Mouse (Mus musculus): ENCODE data around the gene Anapc1. TPM values are rescaled to one million over a fixed set of nuclear protein-coding genes. Genes with fewer than 3 reads are reported as not detected.
A peak's percentile ranks its signal among the peaks of the same experiment; 100 is the strongest.

The Anapc1 gene
- polyA plus RNA-seq, 1 experiment = 144 TPM

DNA sequence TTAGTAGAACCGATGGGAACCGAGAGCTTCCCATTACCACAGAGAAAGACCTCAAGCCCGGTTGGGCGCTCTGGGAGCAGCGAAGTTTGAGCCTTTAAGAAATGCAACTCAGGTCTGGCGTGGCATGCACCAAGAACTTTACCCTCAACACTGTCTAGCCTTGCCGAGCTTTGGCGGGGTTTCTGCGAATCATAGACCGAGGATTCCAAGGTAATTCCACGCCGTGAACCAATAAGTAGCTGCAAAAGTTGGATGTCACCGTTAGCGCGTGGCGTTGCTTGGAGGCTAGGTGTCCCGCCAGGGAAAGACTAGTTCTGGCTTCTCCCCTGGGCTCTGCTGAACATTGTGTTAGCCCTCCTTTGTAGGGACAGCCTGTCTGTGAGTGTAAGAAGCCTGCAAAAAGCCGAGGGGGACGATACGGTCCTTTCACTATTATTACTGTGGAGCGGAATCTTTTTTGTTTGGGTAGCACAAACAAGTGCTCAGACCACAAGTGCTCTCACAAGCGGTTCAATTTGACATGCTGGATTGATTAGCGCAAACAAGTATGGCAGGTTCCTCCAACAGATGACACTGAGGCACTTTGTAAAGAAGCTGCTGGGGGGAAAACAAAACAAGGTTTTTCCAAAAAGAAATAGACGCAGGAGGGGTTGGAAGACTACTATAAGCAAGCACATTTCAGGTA lies 12.2 kb upstream of the Anapc1 start:
- H3K27me3 ChIP-seq (ENCODE audit: control insufficient read depth, insufficient read depth, low read length, poor library complexity, severe bottlenecking) = no peaks in the 10 kb centered on the region
- peak overlapping the region; percentile 65 for H3K9ac ChIP-seq (ENCODE audit: low read depth, poor library complexity, severe bottlenecking)
- no peak overlapping the region for H3K27ac ChIP-seq (ENCODE audit: insufficient read depth, low read length)
- H3K9me3 ChIP-seq (replicated peaks; ENCODE audit: control insufficient read depth, insufficient read depth, low read length, poor library complexity, severe bottlenecking) = no peaks in the 10 kb centered on the region
- TF ChIP-seq POLR2A (IDR thresholded peaks at IDR 0.05; ENCODE audit: insufficient read depth, low read length) (no peak), CTCF (IDR thresholded peaks at IDR 0.05; ENCODE audit: low read depth, low read length) (no peak), EP300 (IDR thresholded peaks at IDR 0.05; ENCODE audit: insufficient read depth, low read depth, low read length) (no peak)
- no peaks in the 10 kb centered on the region for H3K4me1 ChIP-seq (ENCODE audit: control insufficient read depth, insufficient read depth, low read length)
- peak overlapping the region; percentile 83 for H3K4me3 ChIP-seq (ENCODE audit: low read depth, low read length)
- no peaks in the 10 kb centered on the region for H3K36me3 ChIP-seq (ENCODE audit: control insufficient read depth, insufficient read depth, low read length, poor library complexity, severe bottlenecking)

- peak within 1 kb of the TSS; percentile 83 for H3K4me3 ChIP-seq (ENCODE audit: low read depth, low read length)
- H3K27ac ChIP-seq (ENCODE audit: insufficient read depth, low read length) = no peak within 1 kb of the TSS
- H3K4me1 ChIP-seq (ENCODE audit: control insufficient read depth, insufficient read depth, low read length) = no peaks in the 10 kb centered on the region
- no peaks in the 10 kb centered on the region for H3K36me3 ChIP-seq (ENCODE audit: control insufficient read depth, insufficient read depth, low read length, poor library complexity, severe bottlenecking)
- TF ChIP-seq EP300 (IDR thresholded peaks at IDR 0.05; ENCODE audit: insufficient read depth, low read depth, low read length) (no peak), POLR2A (IDR thresholded peaks at IDR 0.05; ENCODE audit: insufficient read depth, low read length) (peak; percentile 19)
- H3K9me3 ChIP-seq (replicated peaks; ENCODE audit: control insufficient read depth, insufficient read depth, low read length, poor library complexity, severe bottlenecking) = no peaks in the 10 kb centered on the region
- H3K27me3 ChIP-seq (ENCODE audit: control insufficient read depth, insufficient read depth, low read length, poor library complexity, severe bottlenecking) = no peaks in the 10 kb centered on the region
- H3K9ac ChIP-seq (ENCODE audit: low read depth, poor library complexity, severe bottlenecking) = peak within 1 kb of the TSS; percentile 65
Observed at GRCm38 (mm10) chr2:128698693-128699181, 11.5 kb upstream of the Anapc1 start, which contains the start of gene Mertk. TSS of gene Mertk (plus strand) at chr2:128698956.

DNA sequence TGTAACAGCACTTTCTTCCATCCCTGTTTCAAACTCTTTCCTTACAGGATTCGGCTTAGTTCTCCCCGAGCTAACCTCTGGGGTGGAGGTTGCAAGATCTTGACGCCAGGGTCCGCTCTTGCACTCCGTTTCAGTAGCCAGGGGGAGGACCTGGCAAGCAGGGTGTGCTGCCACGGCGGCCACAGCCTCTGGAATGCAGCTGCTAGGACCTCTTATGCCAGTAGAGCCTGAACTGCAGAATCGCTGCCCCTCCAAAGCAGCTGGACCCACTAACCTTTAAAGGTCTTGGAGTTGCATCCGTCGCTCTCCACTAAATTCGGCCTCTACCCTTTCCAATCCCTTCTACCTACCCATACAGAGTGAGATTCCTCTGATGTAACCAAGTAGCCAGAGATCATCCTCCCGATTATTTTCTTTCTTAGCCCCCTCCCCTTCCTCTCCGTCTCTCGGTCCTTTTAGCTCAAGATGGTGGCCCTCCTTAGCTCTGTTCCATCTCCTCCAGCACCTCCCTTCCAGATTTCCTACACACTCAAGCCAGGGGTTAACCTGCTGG lies 11.0 kb upstream of the Anapc1 start:
- TF ChIP-seq EP300 (IDR thresholded peaks at IDR 0.05; ENCODE audit: insufficient read depth, low read depth, low read length) (no peak), POLR2A (IDR thresholded peaks at IDR 0.05; ENCODE audit: insufficient read depth, low read length) (no peak), CTCF (IDR thresholded peaks at IDR 0.05; ENCODE audit: low read depth, low read length) (peak; percentile 82)
- no peak overlapping the region for H3K27ac ChIP-seq (ENCODE audit: insufficient read depth, low read length)
- no peaks in the 10 kb centered on the region for H3K4me1 ChIP-seq (ENCODE audit: control insufficient read depth, insufficient read depth, low read length)
- no peaks in the 10 kb centered on the region for H3K27me3 ChIP-seq (ENCODE audit: control insufficient read depth, insufficient read depth, low read length, poor library complexity, severe bottlenecking)
- H3K9ac ChIP-seq (ENCODE audit: low read depth, poor library complexity, severe bottlenecking) = no peak overlapping the region
- H3K9me3 ChIP-seq (replicated peaks; ENCODE audit: control insufficient read depth, insufficient read depth, low read length, poor library complexity, severe bottlenecking) = no peaks in the 10 kb centered on the region
- H3K36me3 ChIP-seq (ENCODE audit: control insufficient read depth, insufficient read depth, low read length, poor library complexity, severe bottlenecking) = no peaks in the 10 kb centered on the region
- H3K4me3 ChIP-seq (ENCODE audit: low read depth, low read length) = peak overlapping the region; percentile 72

- H3K27ac ChIP-seq (ENCODE audit: insufficient read depth, low read length) = no peak overlapping the region
- H3K9ac ChIP-seq (ENCODE audit: low read depth, poor library complexity, severe bottlenecking) = no peak overlapping the region
- TF ChIP-seq CTCF (IDR thresholded peaks at IDR 0.05; ENCODE audit: low read depth, low read length) (no peak), EP300 (IDR thresholded peaks at IDR 0.05; ENCODE audit: insufficient read depth, low read depth, low read length) (no peak), POLR2A (IDR thresholded peaks at IDR 0.05; ENCODE audit: insufficient read depth, low read length) (no peak)
Observed at GRCm38 (mm10) chr2:128697566-128697965, 10.4 kb upstream of the Anapc1 start.

GRCm38 (mm10) chr2:128697047-128697446 lies 9.9 kb upstream of the Anapc1 start:
- H3K9ac ChIP-seq (ENCODE audit: low read depth, poor library complexity, severe bottlenecking) = no peak overlapping the region

More at GRCm38 (mm10) chr2:128697566-128697965, 10.4 kb upstream of the Anapc1 start:
- Histone ChIP-seq H3K9me3 (replicated peaks; ENCODE audit: control insufficient read depth, insufficient read depth, low read length, poor library complexity, severe bottlenecking) (no peaks in the 10 kb centered on the region), H3K36me3 (ENCODE audit: control insufficient read depth, insufficient read depth, low read length, poor library complexity, severe bottlenecking) (no peaks in the 10 kb centered on the region), H3K4me1 (ENCODE audit: control insufficient read depth, insufficient read depth, low read length) (no peaks in the 10 kb centered on the region), H3K4me3 (ENCODE audit: low read depth, low read length) (no peak overlapping the region), H3K27me3 (ENCODE audit: control insufficient read depth, insufficient read depth, low read length, poor library complexity, severe bottlenecking) (no peaks in the 10 kb centered on the region)

DNA sequence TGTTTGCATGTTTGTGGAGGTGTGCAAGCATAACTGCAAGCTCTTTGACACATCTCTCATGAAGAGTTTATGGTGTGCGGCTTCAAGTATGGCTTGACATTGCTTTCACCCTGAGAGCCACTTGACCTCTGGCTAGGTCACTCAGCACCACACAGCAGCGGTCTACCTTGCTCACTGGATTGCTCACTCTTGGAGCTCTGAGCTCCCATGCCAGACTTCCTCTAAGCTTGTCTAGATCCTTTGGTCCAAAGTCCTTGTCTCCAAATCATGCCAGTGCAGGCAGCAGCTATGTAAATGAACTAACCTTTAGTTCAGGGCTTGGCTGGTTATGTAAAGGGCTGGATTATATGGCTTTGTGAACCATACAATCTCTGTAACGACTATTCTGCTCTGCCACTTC lies 9.2 kb upstream of the Anapc1 start:
- H3K4me1 ChIP-seq (ENCODE audit: control insufficient read depth, insufficient read depth, low read length) = no peaks in the 10 kb centered on the region

More at GRCm38 (mm10) chr2:128697047-128697446, 9.9 kb upstream of the Anapc1 start:
- Histone ChIP-seq H3K27me3 (ENCODE audit: control insufficient read depth, insufficient read depth, low read length, poor library complexity, severe bottlenecking) (no peaks in the 10 kb centered on the region), H3K36me3 (ENCODE audit: control insufficient read depth, insufficient read depth, low read length, poor library complexity, severe bottlenecking) (no peaks in the 10 kb centered on the region), H3K4me3 (ENCODE audit: low read depth, low read length) (no peak overlapping the region), H3K4me1 (ENCODE audit: control insufficient read depth, insufficient read depth, low read length) (no peaks in the 10 kb centered on the region), H3K9me3 (replicated peaks; ENCODE audit: control insufficient read depth, insufficient read depth, low read length, poor library complexity, severe bottlenecking) (no peaks in the 10 kb centered on the region), H3K27ac (ENCODE audit: insufficient read depth, low read length) (no peak overlapping the region)
- TF ChIP-seq POLR2A (IDR thresholded peaks at IDR 0.05; ENCODE audit: insufficient read depth, low read length) (no peak), CTCF (IDR thresholded peaks at IDR 0.05; ENCODE audit: low read depth, low read length) (no peak), EP300 (IDR thresholded peaks at IDR 0.05; ENCODE audit: insufficient read depth, low read depth, low read length) (no peak)

More for the DNA sequence above, 9.2 kb upstream of the Anapc1 start:
- no peak overlapping the region for H3K9ac ChIP-seq (ENCODE audit: low read depth, poor library complexity, severe bottlenecking)
- TF ChIP-seq CTCF (IDR thresholded peaks at IDR 0.05; ENCODE audit: low read depth, low read length) (no peak), POLR2A (IDR thresholded peaks at IDR 0.05; ENCODE audit: insufficient read depth, low read length) (no peak), EP300 (IDR thresholded peaks at IDR 0.05; ENCODE audit: insufficient read depth, low read depth, low read length) (no peak)
- H3K9me3 ChIP-seq (replicated peaks; ENCODE audit: control insufficient read depth, insufficient read depth, low read length, poor library complexity, severe bottlenecking) = no peaks in the 10 kb centered on the region
- no peak overlapping the region for H3K27ac ChIP-seq (ENCODE audit: insufficient read depth, low read length)
- H3K27me3 ChIP-seq (ENCODE audit: control insufficient read depth, insufficient read depth, low read length, poor library complexity, severe bottlenecking) = no peaks in the 10 kb centered on the region
- H3K4me3 ChIP-seq (ENCODE audit: low read depth, low read length) = no peak overlapping the region
- H3K36me3 ChIP-seq (ENCODE audit: control insufficient read depth, insufficient read depth, low read length, poor library complexity, severe bottlenecking) = no peaks in the 10 kb centered on the region

Measured in ES-Bruce4 (cell line).